Mouse (Mus musculus) ES-Bruce4 (cell line): Measurements from ENCODE around the gene Swap70. TPM values are rescaled to one million over a fixed set of nuclear protein-coding genes. Genes with fewer than 3 reads are reported as not detected.

Source experiments
- H3K27ac ChIP-seq: 2 replicates; pipeline ENCODE4 v1.5.1; 2012; ENCODE audit warnings: low read length, inconsistent platforms; ENCODE audit not compliant: insufficient read depth
- H3K27me3 ChIP-seq: 2 replicates; pipeline ENCODE4 v1.6.1; 2012; ENCODE audit warnings: mild to moderate bottlenecking, low read length, inconsistent platforms; ENCODE audit not compliant: control insufficient read depth, poor library complexity, insufficient read depth, severe bottlenecking
- H3K36me3 ChIP-seq: 2 replicates; pipeline ENCODE4 v1.6.1; 2012; ENCODE audit warnings: inconsistent platforms, mild to moderate bottlenecking, low read length, moderate library complexity; ENCODE audit not compliant: control insufficient read depth, poor library complexity, insufficient read depth, severe bottlenecking
- H3K4me1 ChIP-seq: one replicate; pipeline ENCODE4 v1.8.1; 2011; ENCODE audit warnings: low read length; ENCODE audit not compliant: control insufficient read depth, insufficient read depth
- H3K4me3 ChIP-seq: 2 replicates; pipeline ENCODE4 v1.5.1; 2011; ENCODE audit warnings: low read depth, mild to moderate bottlenecking, low read length
- H3K9ac ChIP-seq: 2 replicates; pipeline ENCODE4 v1.6.1; 2012; ENCODE audit warnings: low read depth, mild to moderate bottlenecking, inconsistent platforms; ENCODE audit not compliant: poor library complexity, severe bottlenecking
- H3K9me3 ChIP-seq: replicated peaks from 2 replicates; pipeline ENCODE4 v1.6.1; 2012; ENCODE audit warnings: mild to moderate bottlenecking, low read length, inconsistent platforms; ENCODE audit not compliant: control insufficient read depth, poor library complexity, insufficient read depth, severe bottlenecking
- CTCF ChIP-seq: IDR thresholded peaks from one replicate; pipeline ENCODE4 v1.8.1; 2011; ENCODE audit warnings: low read depth, low read length
- EP300 ChIP-seq: IDR thresholded peaks from 2 replicates; pipeline ENCODE4 v1.6.1; 2011; ENCODE audit warnings: low read depth, low read length; ENCODE audit not compliant: insufficient read depth
- POLR2A ChIP-seq: IDR thresholded peaks from one replicate; pipeline ENCODE4 v1.8.1; 2011; ENCODE audit warnings: low read length; ENCODE audit not compliant: insufficient read depth
- polyA plus RNA-seq: library from polyadenylated mRNA; stranded (reverse); fragments of >200 nt; gene quantifications from 2 replicates; pipeline ENCODE4 v1.2.4, GENCODE M21; 2011; ENCODE audit warnings: low read depth; ENCODE audit not compliant: missing spikeins, insufficient read depth, insufficient read length

Swap70 gene
- polyA plus RNA-seq, 1 experiment, result 40.1 TPM

DNA sequence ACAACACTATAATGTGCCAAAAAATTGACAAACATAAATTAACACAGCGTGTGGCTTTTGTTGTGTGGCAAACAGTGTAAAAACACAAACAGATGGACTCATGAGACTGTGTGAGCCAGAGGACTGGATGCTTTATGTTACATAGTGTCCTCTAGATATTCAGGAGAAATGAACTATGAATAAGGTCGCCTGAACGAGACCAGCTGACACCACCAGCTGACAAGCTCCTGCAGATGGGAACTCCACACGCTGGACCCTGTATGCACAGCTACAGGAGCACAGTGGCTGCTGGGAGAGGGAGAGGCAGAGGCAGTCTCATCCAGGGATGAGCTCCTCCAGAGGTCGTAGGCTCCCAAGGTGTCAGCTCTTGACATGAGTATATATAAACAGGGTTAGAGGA is 99.6 kb downstream of the Swap70 start:
- no peak for TF ChIP-seq POLR2A
- no peak for TF ChIP-seq EP300
- TF ChIP-seq CTCF, result no peak
- no peak overlapping the region for H3K4me3 ChIP-seq
- no peaks in the 10 kb centered on the region for H3K4me1 ChIP-seq
- H3K36me3 ChIP-seq, result no peaks in the 10 kb centered on the region
- no peak overlapping the region for H3K27ac ChIP-seq
- no peaks in the 10 kb centered on the region for H3K9me3 ChIP-seq
- no peak overlapping the region for H3K9ac ChIP-seq
- H3K27me3 ChIP-seq, result no peaks in the 10 kb centered on the region

DNA sequence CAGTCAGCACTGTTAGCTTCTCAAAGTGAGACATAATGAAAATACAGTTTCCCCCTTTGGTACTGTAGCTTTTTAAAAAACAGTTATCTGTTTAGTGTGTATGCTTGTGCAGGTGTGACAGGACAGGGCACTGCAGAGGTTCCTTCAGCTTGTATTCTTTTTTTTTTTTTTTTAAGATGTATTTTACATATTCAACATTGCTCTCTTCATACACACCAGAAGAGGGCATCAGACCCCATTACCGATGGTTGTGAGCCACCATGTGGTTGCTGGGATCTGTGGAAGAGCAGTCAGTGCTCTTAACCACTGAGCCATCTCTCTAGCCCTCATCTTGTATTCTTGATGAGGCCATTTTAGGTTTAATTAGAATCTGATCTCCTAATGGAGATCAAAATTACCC is 103.3 kb downstream of the Swap70 start:
- Histone ChIP-seq H3K4me3 (no peak overlapping the region), H3K27ac (no peak overlapping the region), H3K4me1 (no peaks in the 10 kb centered on the region), H3K27me3 (no peaks in the 10 kb centered on the region), H3K9me3 (no peaks in the 10 kb centered on the region), H3K9ac (no peak overlapping the region), H3K36me3 (no peaks in the 10 kb centered on the region; the same call in 1 of the 2 replicates)
- TF ChIP-seq POLR2A (no peak), EP300 (no peak), CTCF (no peak)

DNA sequence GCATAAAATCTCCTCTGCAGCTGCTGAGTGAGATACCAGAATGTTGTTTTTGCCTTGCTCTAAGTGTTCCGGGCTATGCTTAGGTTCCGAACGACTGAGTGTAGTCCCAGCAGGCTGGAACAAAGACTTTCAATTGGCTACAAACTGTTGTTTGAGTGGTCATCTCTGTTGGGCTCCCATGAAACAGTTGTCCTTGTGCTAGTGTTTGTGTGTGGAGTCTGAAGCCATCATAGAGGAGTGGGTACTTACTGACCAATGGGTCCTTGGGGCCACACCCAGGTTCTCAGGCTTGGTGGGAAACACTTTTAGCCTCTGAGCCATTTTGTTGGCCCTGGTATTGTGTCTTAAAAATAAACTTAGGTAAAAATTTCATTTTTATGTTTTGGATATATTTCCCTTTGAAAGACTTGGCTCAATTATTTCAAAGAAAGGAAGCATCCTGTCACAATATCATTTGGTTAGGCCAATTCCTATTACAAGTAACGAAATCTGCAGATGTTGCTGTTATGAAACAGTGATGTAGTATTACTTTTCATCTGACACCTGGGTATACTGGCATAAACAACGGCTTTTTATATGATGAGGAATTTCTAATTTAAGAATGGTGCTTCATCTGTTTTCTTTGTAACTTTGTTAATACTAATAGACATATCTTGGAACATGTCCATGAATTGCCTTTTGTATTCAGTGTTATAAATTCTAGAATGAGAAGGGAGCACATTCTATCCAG is 104.0 kb downstream of the Swap70 start:
- H3K36me3 ChIP-seq, result no peaks in the 10 kb centered on the region; the same call in 1 of the 2 replicates
- TF ChIP-seq EP300 (no peak), CTCF (no peak), POLR2A (no peak)
- H3K27ac ChIP-seq, result no peak overlapping the region
- no peaks in the 10 kb centered on the region for H3K9me3 ChIP-seq
- H3K9ac ChIP-seq, result no peak overlapping the region
- no peaks in the 10 kb centered on the region for H3K27me3 ChIP-seq
- H3K4me1 ChIP-seq, result no peaks in the 10 kb centered on the region
- H3K4me3 ChIP-seq, result no peak overlapping the region

Other genes starting within 250 kb of the Swap70 start
- gene Tmem41b, start 234.8 kb upstream of the Swap70 start, polyA plus RNA-seq, result 51.9 and 60.9 TPM in 2 replicates
- gene Ipo7, start 203.4 kb upstream of the Swap70 start, polyA plus RNA-seq, result 249 and 281 TPM in 2 replicates
- 40.0 and 42.7 TPM in 2 replicates for gene Zfp143, start 160.5 kb upstream of the Swap70 start, polyA plus RNA-seq
- gene Wee1, start 99.7 kb upstream of the Swap70 start, polyA plus RNA-seq, result 58.7 and 60.1 TPM in 2 replicates